Mouse (Mus musculus): ENCODE data around the gene Wwtr1. TPM values are rescaled to one million over a fixed set of nuclear protein-coding genes. Genes with fewer than 3 reads are reported as not detected.

The Wwtr1 gene
- polyA plus RNA-seq, 1 experiment from 2014 or later: not detected

- H3K36me3 ChIP-seq (ENCODE audit: inconsistent target): no peaks in the 10 kb centered on the region
- no peak within 1 kb of the TSS for H3K27ac ChIP-seq
- H3K4me3 ChIP-seq (ENCODE audit: inconsistent target): no peak within 1 kb of the TSS
- no peaks in the 10 kb centered on the region for H3K79me2 ChIP-seq (ENCODE audit: inconsistent target)
- 91% methylated on average over 10 of the region's 10 CpGs for WGBS (ENCODE audit: missing documents)
These were observed 150.5 kb downstream of the Wwtr1 start, which contains the start of gene Tm4sf4 for GRCm38 (mm10) chr3:57425089-57425730. TSS of gene Tm4sf4 (plus strand) at chr3:57425314.

DNA sequence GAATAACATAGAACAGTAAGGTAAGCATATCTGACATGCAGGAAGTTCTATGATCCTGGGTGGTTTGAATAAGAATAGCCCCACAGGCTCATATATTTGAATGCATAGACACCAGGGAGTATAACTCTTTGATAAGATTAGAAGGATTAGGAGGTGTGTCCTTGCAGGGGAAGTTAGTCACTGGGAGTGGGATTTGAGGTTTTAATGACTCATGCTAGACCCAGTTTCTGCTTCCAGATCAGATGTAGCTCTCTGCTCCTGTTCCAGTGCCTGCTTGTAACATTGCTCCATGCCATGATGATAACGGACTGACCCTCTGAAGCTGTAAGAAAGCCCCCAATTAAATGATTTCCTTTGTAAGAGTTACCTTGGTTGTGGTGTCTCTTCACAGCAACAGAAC, 155.1 kb downstream of the Wwtr1 start:
- H3K27ac ChIP-seq: no peak overlapping the region

GRCm38 (mm10) chr3:57420233-57420632, 155.5 kb downstream of the Wwtr1 start:
- Histone ChIP-seq H3K4me3 (ENCODE audit: inconsistent target) (no peak overlapping the region), H3K36me3 (ENCODE audit: inconsistent target) (no peaks in the 10 kb centered on the region), H3K27ac (no peak overlapping the region), H3K79me2 (ENCODE audit: inconsistent target) (no peaks in the 10 kb centered on the region)
- WGBS (ENCODE audit: missing documents): 84% methylated on average over 2 of the region's 2 CpGs

More for the DNA sequence above, 155.1 kb downstream of the Wwtr1 start:
- Histone ChIP-seq H3K4me3 (ENCODE audit: inconsistent target) (no peak overlapping the region), H3K36me3 (ENCODE audit: inconsistent target) (no peaks in the 10 kb centered on the region), H3K79me2 (ENCODE audit: inconsistent target) (no peaks in the 10 kb centered on the region)
- 92% methylated on average over 1 of the region's 1 CpGs for WGBS (ENCODE audit: missing documents)

DNA sequence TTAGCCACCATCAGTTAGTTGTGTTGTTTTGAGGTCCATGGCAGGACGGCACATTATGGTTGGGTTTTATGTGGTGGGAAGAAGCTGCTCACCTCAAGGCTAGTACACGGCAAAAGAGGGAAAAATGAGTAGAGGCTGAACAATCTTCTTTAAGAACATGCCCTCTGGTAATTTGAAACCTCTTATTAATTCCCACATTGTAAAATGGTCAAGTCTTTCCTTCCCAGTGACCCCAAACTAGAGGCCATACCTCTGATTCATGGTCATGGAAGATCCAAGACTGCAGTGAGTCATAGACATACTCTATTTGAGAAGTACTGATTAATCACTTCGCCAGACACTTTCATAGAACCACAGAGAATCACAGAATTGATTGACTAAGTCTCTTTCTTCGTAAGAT, 164.2 kb downstream of the Wwtr1 start:
- Histone ChIP-seq H3K79me2 (ENCODE audit: inconsistent target) (no peaks in the 10 kb centered on the region), H3K4me3 (ENCODE audit: inconsistent target) (no peak overlapping the region), H3K36me3 (ENCODE audit: inconsistent target) (no peaks in the 10 kb centered on the region), H3K27ac (no peak overlapping the region)
- WGBS (ENCODE audit: missing documents): 86% methylated on average over 4 of the region's 4 CpGs

Other genes starting within 250 kb of the Wwtr1 start
- gene Tm4sf4, start 150.6 kb downstream of the Wwtr1 start, polyA plus RNA-seq (2018): not detected in 3 replicates
- 10.2 to 26.6 TPM (median 25.8 TPM) in 3 replicates for gene Commd2, start 75.8 kb upstream of the Wwtr1 start, polyA plus RNA-seq (2018)
- gene Ankub1, start 116.9 kb upstream of the Wwtr1 start, polyA plus RNA-seq (2018): not detected in 3 replicates
- 141 to 225 TPM (median 198 TPM) in 3 replicates for gene Rnf13, start 160.2 kb upstream of the Wwtr1 start, polyA plus RNA-seq (2018)